Mouse (Mus musculus) erythroblast, embryonic 14.5 days (primary cell): ENCODE results near the gene Poc5. TPM values are rescaled to one million over a fixed set of nuclear protein-coding genes. Genes with fewer than 3 reads are reported as not detected.

Experiments
- H3K27me3 ChIP-seq: 2 replicates; pipeline ENCODE4 v1.6.1; 2012; ENCODE audit warnings: inconsistent platforms; ENCODE audit not compliant: control insufficient read depth
- H3K36me3 ChIP-seq: 2 replicates; pipeline ENCODE4 v1.6.1; 2012; ENCODE audit warnings: mild to moderate bottlenecking, inconsistent platforms; ENCODE audit not compliant: control insufficient read depth
- H3K4me1 ChIP-seq: 2 replicates; pipeline ENCODE4 v1.6.1; 2012; ENCODE audit warnings: inconsistent platforms; ENCODE audit not compliant: control insufficient read depth
- H3K4me3 ChIP-seq: replicated peaks from 2 replicates; pipeline ENCODE3; 2012; ENCODE audit warnings: moderate library complexity, mild to moderate bottlenecking, inconsistent platforms
- H3K9me3 ChIP-seq: 2 replicates; pipeline ENCODE4 v1.6.1; 2012; ENCODE audit warnings: low read length, inconsistent platforms, mixed read lengths; ENCODE audit not compliant: control insufficient read depth
- GATA1 ChIP-seq: IDR thresholded peaks from 2 replicates; pipeline ENCODE4 v1.6.1; 2012; ENCODE audit warnings: low read length, inconsistent platforms, mixed read lengths
- TAL1 ChIP-seq: IDR thresholded peaks from 3 replicates; pipeline ENCODE4 v1.6.1; 2012; ENCODE audit warnings: low read length, inconsistent platforms, mixed read lengths
- polyA plus RNA-seq: library from polyadenylated mRNA; stranded (reverse); fragments of >175 nt; gene quantifications from 2 replicates; pipeline ENCODE4 v1.2.3, GENCODE M21; 2012

Poc5 gene
- polyA plus RNA-seq, 1 experiment: 0.95 TPM

- TF ChIP-seq GATA1 (no peak), TAL1 (no peak)
- Histone ChIP-seq H3K36me3 (peaks cover 98% of the 10 kb centered on the region), H3K4me3 (no peak overlapping the region), H3K27me3 (no peaks in the 10 kb centered on the region), H3K9me3 (no peaks in the 10 kb centered on the region), H3K4me1 (no peaks in the 10 kb centered on the region)
Measured at GRCm38 (mm10) chr13:96401251-96401650, 13.2 kb downstream of the Poc5 start.

- TF ChIP-seq TAL1 (no peak), GATA1 (no peak)
Measured at GRCm38 (mm10) chr13:96405518-96405917, 17.4 kb downstream of the Poc5 start.

GRCm38 (mm10) chr13:96407040-96407439, 18.9 kb downstream of the Poc5 start:
- Histone ChIP-seq H3K9me3 (no peaks in the 10 kb centered on the region), H3K4me3 (no peak overlapping the region), H3K27me3 (no peaks in the 10 kb centered on the region), H3K4me1 (no peaks in the 10 kb centered on the region), H3K36me3 (peaks cover 90% of the 10 kb centered on the region)
- TF ChIP-seq TAL1: no peak

More at GRCm38 (mm10) chr13:96405518-96405917, 17.4 kb downstream of the Poc5 start:
- Histone ChIP-seq H3K4me1 (no peaks in the 10 kb centered on the region), H3K36me3 (peaks cover 91% of the 10 kb centered on the region), H3K9me3 (no peaks in the 10 kb centered on the region), H3K4me3 (no peak overlapping the region), H3K27me3 (no peaks in the 10 kb centered on the region)

- Histone ChIP-seq H3K4me3 (no peak overlapping the region), H3K9me3 (no peaks in the 10 kb centered on the region), H3K36me3 (peaks cover 87% of the 10 kb centered on the region), H3K4me1 (no peaks in the 10 kb centered on the region), H3K27me3 (no peaks in the 10 kb centered on the region)
- TF ChIP-seq TAL1 (no peak), GATA1 (no peak)
Measured at GRCm38 (mm10) chr13:96408786-96409185, 20.7 kb downstream of the Poc5 start.

GRCm38 (mm10) chr13:96414384-96414783, 26.3 kb downstream of the Poc5 start:
- Histone ChIP-seq H3K4me3 (no peak overlapping the region), H3K9me3 (no peaks in the 10 kb centered on the region), H3K36me3 (peaks cover 88% of the 10 kb centered on the region), H3K27me3 (no peaks in the 10 kb centered on the region), H3K4me1 (no peaks in the 10 kb centered on the region)
- TF ChIP-seq GATA1 (no peak), TAL1 (no peak)

GRCm38 (mm10) chr13:96416380-96416779, 28.3 kb downstream of the Poc5 start:
- no peak for TF ChIP-seq TAL1
- TF ChIP-seq GATA1: no peak
- H3K9me3 ChIP-seq: no peaks in the 10 kb centered on the region
- H3K36me3 ChIP-seq: peaks cover 70% of the 10 kb centered on the region
- no peaks in the 10 kb centered on the region for H3K27me3 ChIP-seq
- no peak overlapping the region for H3K4me3 ChIP-seq
- H3K4me1 ChIP-seq: no peaks in the 10 kb centered on the region

GRCm38 (mm10) chr13:96417261-96417813, 29.2 kb downstream of the Poc5 start:
- Histone ChIP-seq H3K9me3 (no peaks in the 10 kb centered on the region), H3K36me3 (peaks cover 64% of the 10 kb centered on the region), H3K27me3 (no peaks in the 10 kb centered on the region), H3K4me1 (no peaks in the 10 kb centered on the region), H3K4me3 (no peak overlapping the region)
- TF ChIP-seq GATA1: no peak
- no peak for TF ChIP-seq TAL1

GRCm38 (mm10) chr13:96418487-96418886, 30.4 kb downstream of the Poc5 start:
- H3K36me3 ChIP-seq: peaks cover 55% of the 10 kb centered on the region
- no peaks in the 10 kb centered on the region for H3K4me1 ChIP-seq
- TF ChIP-seq TAL1 (no peak), GATA1 (no peak)
- H3K9me3 ChIP-seq: no peaks in the 10 kb centered on the region
- no peaks in the 10 kb centered on the region for H3K27me3 ChIP-seq
- H3K4me3 ChIP-seq: no peak overlapping the region

- no peak for TF ChIP-seq TAL1
- no peak for TF ChIP-seq GATA1
- Histone ChIP-seq H3K9me3 (no peaks in the 10 kb centered on the region), H3K36me3 (peaks cover 27% of the 10 kb centered on the region), H3K4me3 (no peak overlapping the region), H3K4me1 (no peaks in the 10 kb centered on the region), H3K27me3 (no peaks in the 10 kb centered on the region)
Measured at GRCm38 (mm10) chr13:96421230-96421629, 33.1 kb downstream of the Poc5 start.

GRCm38 (mm10) chr13:96424496-96425274, 36.6 kb downstream of the Poc5 start:
- Histone ChIP-seq H3K9me3 (no peaks in the 10 kb centered on the region), H3K4me3 (no peak overlapping the region), H3K4me1 (no peaks in the 10 kb centered on the region), H3K36me3 (no peaks in the 10 kb centered on the region), H3K27me3 (no peaks in the 10 kb centered on the region)
- TF ChIP-seq GATA1 (no peak), TAL1 (no peak)
